Mouse (Mus musculus) large intestine, adult 2 months (tissue): Measurements from ENCODE around the gene Krtcap3. TPM values are rescaled to one million over a fixed set of nuclear protein-coding genes. Genes with fewer than 3 reads are reported as not detected.

Experiments
- DNase-seq: peaks from one replicate; pipeline ENCODE4 v3.0.0-alpha.2; 2012; ENCODE audit warnings: low read depth, low spot score
- WGBS: fragments of 180-500 bp; shearing (Covaris S2); methylation state at CpG from one replicate; pipeline ENCODE4 v1.1.7; 2018; 5-methylcytosine and 5-hydroxymethylcytosine counted together
- polyA plus RNA-seq: library from polyadenylated mRNA; depleted of rRNA; stranded (reverse); fragments of >200 nt; gene quantifications from 2 replicates; pipeline ENCODE4 v1.2.3, GENCODE M21; 2012; rRNA removed

Krtcap3 gene
- polyA plus RNA-seq, 1 experiment: 200 TPM

DNA sequence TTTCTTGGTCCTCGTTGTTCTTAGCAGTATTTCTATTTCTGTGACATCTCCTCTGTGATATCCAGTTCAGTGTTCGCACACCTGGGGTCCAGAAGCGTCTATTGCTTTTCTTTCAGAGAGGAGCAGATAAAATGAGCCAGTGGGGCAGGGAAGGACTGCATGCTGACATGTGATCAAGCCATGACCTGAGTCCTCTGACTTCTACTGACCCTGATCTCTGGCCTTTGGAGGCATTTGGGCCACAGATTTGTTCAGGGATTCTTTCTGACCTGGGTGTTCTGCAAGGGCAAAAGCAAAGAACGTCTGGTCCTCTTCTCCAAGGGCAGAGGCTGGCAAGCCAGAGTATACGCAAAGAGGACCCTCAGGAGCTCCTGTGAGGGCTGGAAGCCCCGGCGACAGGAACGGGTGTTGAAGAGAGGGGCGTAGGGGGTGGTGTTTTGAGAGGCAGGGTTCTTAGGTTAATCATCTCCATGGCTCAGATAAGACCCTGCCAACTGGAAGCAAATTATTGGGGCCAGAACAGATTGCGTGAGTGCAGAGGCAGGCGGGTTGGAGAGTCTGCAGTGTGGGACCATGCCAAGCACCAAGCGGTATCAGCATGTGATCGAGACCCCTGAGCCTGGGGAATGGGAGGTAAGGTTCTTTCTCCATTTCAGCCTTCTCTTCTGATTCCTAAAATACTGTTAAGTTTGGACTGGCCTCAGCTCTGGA is 45.7 kb downstream of the Krtcap3 start, which contains the start of gene Gckr:
Gene Gckr (plus strand): TSS at position 397 of the 711 bp plus-strand sequence.
- WGBS: 59% methylated on average over 13 of the region's 13 CpGs
- no peak for DNase-seq

GRCm38 (mm10) chr5:31297981-31298380 is 46.5 kb downstream of the Krtcap3 start:
- 45% methylated on average over 3 of the region's 3 CpGs for WGBS
- DNase-seq: no peak

- no peak for DNase-seq
- 35% methylated on average over 2 of the region's 2 CpGs for WGBS
Measured at GRCm38 (mm10) chr5:31298486-31298885, 47.0 kb downstream of the Krtcap3 start.

DNA sequence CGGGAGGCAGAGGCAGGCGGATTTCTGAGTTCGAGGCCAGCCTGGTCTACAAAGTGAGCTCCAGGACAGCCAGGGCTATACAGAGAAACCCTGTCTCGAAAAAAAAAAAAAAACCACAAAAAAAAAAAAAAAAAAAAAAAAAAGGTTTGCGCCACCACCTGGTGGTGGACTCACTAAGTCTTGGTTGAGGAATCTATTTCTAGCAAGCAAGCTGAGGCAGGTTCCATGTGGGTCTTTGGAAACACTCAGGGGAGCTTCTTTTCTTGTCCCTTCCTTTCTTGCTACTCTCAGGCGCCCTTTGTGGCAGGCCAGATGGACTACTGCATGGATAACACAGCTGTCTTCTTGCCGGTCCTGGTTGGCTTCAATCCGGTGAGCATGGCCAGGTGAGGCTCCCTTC is 50.4 kb downstream of the Krtcap3 start:
- 61% methylated on average over 8 of the region's 8 CpGs for WGBS
- DNase-seq: no peak

Other genes starting within 250 kb of the Krtcap3 start
- 92.9 and 98.2 TPM in 2 replicates for gene Atraid, start 203.4 kb upstream of the Krtcap3 start, polyA plus RNA-seq
- gene Slc5a6, start 202.8 kb upstream of the Krtcap3 start, polyA plus RNA-seq: 73.4 and 107 TPM in 2 replicates
- gene Cad, start 196.9 kb upstream of the Krtcap3 start, polyA plus RNA-seq: 15.1 and 21.2 TPM in 2 replicates
- not detected in 2 replicates for gene Dnajc5g, start 145.4 kb upstream of the Krtcap3 start, polyA plus RNA-seq
- 0.14 and 0.16 TPM in 2 replicates for gene Slc30a3, start 143.5 kb upstream of the Krtcap3 start, polyA plus RNA-seq
- gene Trim54, start 135.0 kb upstream of the Krtcap3 start, polyA plus RNA-seq: 0.05 TPM in 1 of 2 replicates, not detected in the other
- gene Ucn, start 112.9 kb upstream of the Krtcap3 start, polyA plus RNA-seq: not detected in 2 replicates
- 46.8 and 47.5 TPM in 2 replicates for gene Mpv17, start 97.4 kb upstream of the Krtcap3 start, polyA plus RNA-seq
- gene Gm29609, start 71.8 kb upstream of the Krtcap3 start, polyA plus RNA-seq: 0.38 and 0.71 TPM in 2 replicates
- gene Gtf3c2, start 71.5 kb upstream of the Krtcap3 start, polyA plus RNA-seq: 46.9 and 53.6 TPM in 2 replicates
- 73.2 and 81.2 TPM in 2 replicates for gene Snx17, start 58.5 kb upstream of the Krtcap3 start, polyA plus RNA-seq
- gene Eif2b4, start 58.3 kb upstream of the Krtcap3 start, polyA plus RNA-seq: 51.0 and 54.4 TPM in 2 replicates
- gene Zfp513, start 49.4 kb upstream of the Krtcap3 start, polyA plus RNA-seq: 35.0 and 46.0 TPM in 2 replicates
- gene Ppm1g, start 31.0 kb upstream of the Krtcap3 start, polyA plus RNA-seq: 47.4 and 58.8 TPM in 2 replicates
- gene Nrbp1, start 10.8 kb upstream of the Krtcap3 start, polyA plus RNA-seq: 143 and 149 TPM in 2 replicates
- not detected in 2 replicates for gene Gm9970, start 10.5 kb upstream of the Krtcap3 start, polyA plus RNA-seq
- gene Ift172, start 39.4 kb downstream of the Krtcap3 start, polyA plus RNA-seq: 26.5 and 33.0 TPM in 2 replicates
- gene Fndc4, start 44.4 kb downstream of the Krtcap3 start, polyA plus RNA-seq: 1.8 and 2.6 TPM in 2 replicates
- 0.15 and 0.26 TPM in 2 replicates for gene Gckr, start 45.8 kb downstream of the Krtcap3 start, polyA plus RNA-seq
- 7.0 and 8.8 TPM in 2 replicates for gene Zfp512, start 200.7 kb downstream of the Krtcap3 start, polyA plus RNA-seq
- not detected in 2 replicates for gene 4930548H24Rik, start 234.0 kb downstream of the Krtcap3 start, polyA plus RNA-seq
- gene Gpn1, start 243.1 kb downstream of the Krtcap3 start, polyA plus RNA-seq: 8.4 and 9.0 TPM in 2 replicates